Mouse (Mus musculus): ENCODE measurements around the gene Raf1. TPM values are rescaled to one million over a fixed set of nuclear protein-coding genes. Genes with fewer than 3 reads are reported as not detected.
A peak's percentile ranks its signal among the peaks of the same experiment; 100 is the strongest.

Gene Raf1
- total and polyA plus RNA-seq, 3 experiments = 103 to 145 (median 109) TPM

DNA sequence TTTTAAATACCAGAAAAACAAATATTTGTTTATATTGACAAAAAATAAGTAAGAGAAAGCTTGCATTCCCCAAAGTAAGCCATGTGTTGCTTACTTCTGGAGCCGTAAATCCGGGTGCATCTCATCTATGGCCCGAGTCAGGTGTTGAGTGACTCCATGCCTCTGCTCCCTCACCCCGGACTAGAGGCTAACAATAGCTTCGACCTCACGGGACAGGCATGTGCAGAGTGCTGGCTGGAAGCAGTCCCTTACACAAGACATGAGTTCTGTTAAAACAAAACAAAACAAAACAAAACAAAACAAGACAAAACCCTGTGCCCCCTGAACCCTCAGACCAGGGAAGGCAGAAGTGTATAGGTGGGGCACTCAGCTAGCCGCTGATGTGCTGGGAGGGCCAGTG lies 18.7 kb upstream of the Raf1 start:
- TF ChIP-seq EP300 (IDR thresholded peaks at IDR 0.05; ENCODE audit: insufficient read depth, low read depth, low read length) (peak; percentile 88; the same call in 1 of the 2 replicates), POLR2A (IDR thresholded peaks at IDR 0.05; ENCODE audit: insufficient read depth, low read depth, low read length) (no peak; the same call in 1 of the 2 replicates), CTCF (IDR thresholded peaks at IDR 0.05) (no peak)
- peak overlapping the region; percentile 32; the same call in 1 of the 2 replicates for H3K4me3 ChIP-seq
- peak overlapping the region; percentile 94 for H3K27ac ChIP-seq
- peak overlapping the region; percentile 52 for H3K9ac ChIP-seq (ENCODE audit: low read depth, low read length)
- 21% methylated on average over 7 of the region's 7 CpGs for WGBS
- no peaks in the 10 kb centered on the region for H3K36me3 ChIP-seq (ENCODE audit: control insufficient read depth, insufficient read depth, low read length)
- peaks cover 8% of the 10 kb centered on the region for H3K4me1 ChIP-seq (ENCODE audit: control insufficient read depth, insufficient read depth, low read length)
- DNase-seq = peak; percentile 46 to 60
- H3K27me3 ChIP-seq (ENCODE audit: control insufficient read depth, insufficient read depth, low read length) = no peaks in the 10 kb centered on the region
- intact Hi-C loops (cut with DNase I) = loop anchor here (5.0 kb wide), 1 partner anchor 77 kb away; the partner anchor contains the start of gene Cand2
- no peaks in the 10 kb centered on the region for H3K79me2 ChIP-seq (replicated peaks; ENCODE audit: control insufficient read depth, insufficient read depth, low read length)

DNA sequence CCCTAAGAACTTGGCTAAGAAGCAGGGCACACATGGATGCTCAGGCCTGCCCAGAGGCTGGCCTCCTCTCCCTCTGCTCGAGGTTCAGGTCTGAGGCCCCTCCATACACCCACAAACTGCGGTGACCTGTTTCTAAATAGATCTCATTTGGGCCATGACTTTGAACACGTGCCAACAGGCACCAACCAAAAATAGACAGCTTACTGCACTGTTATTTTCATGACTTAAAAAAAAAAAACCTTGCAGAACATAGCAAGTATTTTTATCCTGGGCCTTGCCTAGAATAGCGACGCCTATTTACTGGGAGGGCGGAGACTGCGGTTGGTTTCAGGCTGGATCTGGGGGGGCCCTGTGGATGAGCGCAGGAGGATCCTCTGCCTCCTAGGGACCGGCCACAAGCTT lies 18.0 kb upstream of the Raf1 start:
- DNase-seq = peak; percentile 61 to 77
- peaks cover 8% of the 10 kb centered on the region for H3K4me1 ChIP-seq (ENCODE audit: control insufficient read depth, insufficient read depth, low read length)
- H3K27me3 ChIP-seq (ENCODE audit: control insufficient read depth, insufficient read depth, low read length) = no peaks in the 10 kb centered on the region
- 21% methylated on average over 9 of the region's 9 CpGs for WGBS
- no peaks in the 10 kb centered on the region for H3K79me2 ChIP-seq (replicated peaks; ENCODE audit: control insufficient read depth, insufficient read depth, low read length)
- H3K36me3 ChIP-seq (ENCODE audit: control insufficient read depth, insufficient read depth, low read length) = no peaks in the 10 kb centered on the region
- peak overlapping the region; percentile 68 for H3K9ac ChIP-seq (ENCODE audit: low read depth, low read length)
- peak overlapping the region; percentile 32 for H3K4me3 ChIP-seq
- H3K27ac ChIP-seq = peak overlapping the region; percentile 94
- intact Hi-C loops (cut with DNase I) = no loop called here
- TF ChIP-seq CTCF (IDR thresholded peaks at IDR 0.05) (peak; percentile 47), POLR2A (IDR thresholded peaks at IDR 0.05; ENCODE audit: insufficient read depth, low read depth, low read length) (peak; percentile 46; the same call in 1 of the 2 replicates), EP300 (IDR thresholded peaks at IDR 0.05; ENCODE audit: insufficient read depth, low read depth, low read length) (no peak)

DNA sequence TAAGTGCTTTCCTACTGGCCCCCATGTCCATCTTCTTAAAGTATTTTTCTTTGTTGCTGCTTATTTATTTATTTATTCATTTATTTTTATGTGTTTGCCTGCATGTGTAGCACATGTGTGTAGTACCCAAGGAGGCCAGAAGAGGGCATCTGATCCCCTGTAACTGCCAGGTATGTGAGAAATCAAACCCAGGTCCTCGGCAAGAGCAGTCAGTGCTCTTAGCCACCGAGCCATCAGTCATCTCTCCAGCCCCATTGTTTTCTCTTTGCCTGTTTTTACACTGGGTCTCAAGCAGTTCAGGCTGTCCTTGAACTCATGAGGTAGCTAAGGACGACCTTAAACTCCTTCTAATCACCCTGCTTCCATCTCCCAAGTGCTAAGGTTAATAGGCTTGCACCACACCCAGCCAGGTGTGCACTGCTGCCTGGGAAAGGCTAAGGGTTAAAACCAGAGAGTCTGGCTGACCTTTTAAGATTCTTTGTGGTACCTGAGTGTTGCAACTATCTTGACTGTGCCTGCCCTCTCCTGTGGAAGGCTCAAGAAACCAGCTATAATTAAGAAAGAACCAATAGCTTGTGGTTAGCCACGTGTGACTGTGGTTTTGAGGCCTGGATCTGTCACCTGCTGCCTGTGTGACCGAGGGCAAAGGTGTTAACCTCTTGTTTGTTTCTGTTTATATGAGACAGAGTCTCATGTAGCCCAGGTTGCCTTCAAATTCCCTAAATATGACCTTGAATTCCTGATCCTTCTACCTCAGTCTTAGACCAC lies 16.7 kb upstream of the Raf1 start:
- H3K27me3 ChIP-seq (ENCODE audit: control insufficient read depth, insufficient read depth, low read length) = no peaks in the 10 kb centered on the region
- H3K36me3 ChIP-seq (ENCODE audit: control insufficient read depth, insufficient read depth, low read length) = no peaks in the 10 kb centered on the region
- TF ChIP-seq EP300 (IDR thresholded peaks at IDR 0.05; ENCODE audit: insufficient read depth, low read depth, low read length) (no peak), POLR2A (IDR thresholded peaks at IDR 0.05; ENCODE audit: insufficient read depth, low read depth, low read length) (no peak), CTCF (IDR thresholded peaks at IDR 0.05) (peak; percentile 64)
- no peak overlapping the region for H3K9ac ChIP-seq (ENCODE audit: low read depth, low read length)
- H3K27ac ChIP-seq = peak overlapping the region; percentile 94
- 70% methylated on average over 5 of the region's 5 CpGs for WGBS
- H3K4me3 ChIP-seq = no peak overlapping the region
- no peaks in the 10 kb centered on the region for H3K79me2 ChIP-seq (replicated peaks; ENCODE audit: control insufficient read depth, insufficient read depth, low read length)
- intact Hi-C loops (cut with DNase I) = loop anchor here (2.0 kb wide), 1 partner anchor 16 kb away; the partner anchor contains the start of gene Raf1
- peaks cover 8% of the 10 kb centered on the region for H3K4me1 ChIP-seq (ENCODE audit: control insufficient read depth, insufficient read depth, low read length)
- DNase-seq = no peak

DNA sequence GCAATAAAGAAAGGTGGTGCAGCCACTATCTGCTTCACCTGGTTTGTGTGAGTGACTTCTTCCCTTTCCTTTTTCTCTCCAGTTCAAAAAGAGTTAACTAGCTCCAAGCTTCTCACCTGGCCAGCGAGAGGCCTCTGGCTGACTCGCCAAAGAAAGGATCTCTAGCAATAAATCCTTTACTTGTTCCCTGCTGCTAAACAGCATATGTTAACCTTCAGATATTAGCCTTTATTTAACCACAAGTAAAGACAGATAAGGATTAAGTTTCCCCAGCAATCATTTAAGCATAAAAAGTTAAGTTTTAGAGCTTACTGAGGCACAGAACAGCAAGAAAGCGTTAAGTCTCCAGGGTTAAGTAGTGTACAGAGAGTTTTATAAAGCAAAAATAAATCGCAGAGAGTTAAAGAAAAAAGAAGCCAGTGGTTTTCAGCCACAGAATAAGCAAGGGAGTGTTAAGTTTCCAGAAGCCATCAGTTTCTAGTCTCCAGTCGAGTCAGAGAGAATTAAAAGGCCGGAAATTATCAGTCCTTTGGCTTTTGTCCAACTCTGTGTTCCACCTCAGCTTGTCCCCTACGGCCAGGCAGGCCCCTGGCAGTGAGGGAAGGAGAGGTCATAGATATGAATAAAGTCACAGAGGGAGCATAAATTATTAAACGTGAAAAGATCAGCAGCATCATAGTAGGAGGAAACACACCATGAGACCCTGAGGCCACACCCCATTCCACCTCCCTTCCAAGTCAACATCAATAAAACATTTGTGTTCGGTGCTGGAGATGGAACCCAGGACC lies 15.9 kb upstream of the Raf1 start:
- Histone ChIP-seq H3K4me3 (no peak overlapping the region), H3K36me3 (ENCODE audit: control insufficient read depth, insufficient read depth, low read length) (no peaks in the 10 kb centered on the region), H3K9ac (ENCODE audit: low read depth, low read length) (no peak overlapping the region), H3K79me2 (replicated peaks; ENCODE audit: control insufficient read depth, insufficient read depth, low read length) (no peaks in the 10 kb centered on the region), H3K4me1 (ENCODE audit: control insufficient read depth, insufficient read depth, low read length) (peaks cover 6% of the 10 kb centered on the region), H3K27ac (peak overlapping the region; percentile 94), H3K27me3 (ENCODE audit: control insufficient read depth, insufficient read depth, low read length) (no peaks in the 10 kb centered on the region)
- intact Hi-C loops (cut with DNase I) = loop anchor here (2.0 kb wide), 1 partner anchor 16 kb away; the partner anchor contains the start of gene Raf1
- TF ChIP-seq POLR2A (IDR thresholded peaks at IDR 0.05; ENCODE audit: insufficient read depth, low read depth, low read length) = no peak
- TF ChIP-seq CTCF (IDR thresholded peaks at IDR 0.05) = no peak
- no peak for TF ChIP-seq EP300 (IDR thresholded peaks at IDR 0.05; ENCODE audit: insufficient read depth, low read depth, low read length)
- 32% methylated on average over 9 of the region's 9 CpGs for WGBS
- no peak for DNase-seq

DNA sequence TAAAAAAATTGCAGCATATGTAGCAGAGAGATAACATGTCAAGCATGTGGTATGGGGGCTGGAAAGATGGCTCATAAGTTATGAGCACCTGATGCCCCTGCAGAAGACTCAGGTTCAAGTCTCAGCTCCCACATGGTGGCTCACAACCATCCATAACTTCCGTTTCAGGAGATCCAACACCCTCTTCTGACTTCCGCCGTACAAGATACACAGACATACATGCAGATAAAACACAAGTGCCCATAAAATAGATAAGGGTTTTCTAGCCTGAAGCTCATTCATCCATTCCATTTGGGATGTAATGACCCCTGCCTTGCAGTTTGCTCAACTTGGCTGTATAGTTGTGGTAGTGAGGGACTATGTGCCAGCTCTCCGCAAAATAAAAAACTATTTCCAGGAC lies 13.7 kb upstream of the Raf1 start:
- H3K36me3 ChIP-seq (ENCODE audit: control insufficient read depth, insufficient read depth, low read length) = no peaks in the 10 kb centered on the region
- H3K79me2 ChIP-seq (replicated peaks; ENCODE audit: control insufficient read depth, insufficient read depth, low read length) = no peaks in the 10 kb centered on the region
- no peak overlapping the region for H3K9ac ChIP-seq (ENCODE audit: low read depth, low read length)
- TF ChIP-seq EP300 (IDR thresholded peaks at IDR 0.05; ENCODE audit: insufficient read depth, low read depth, low read length) (no peak), POLR2A (IDR thresholded peaks at IDR 0.05; ENCODE audit: insufficient read depth, low read depth, low read length) (no peak), CTCF (IDR thresholded peaks at IDR 0.05) (no peak)
- DNase-seq = no peak
- 70% methylated on average over 4 of the region's 4 CpGs for WGBS
- H3K27me3 ChIP-seq (ENCODE audit: control insufficient read depth, insufficient read depth, low read length) = no peaks in the 10 kb centered on the region
- no peak overlapping the region for H3K27ac ChIP-seq
- intact Hi-C loops (cut with DNase I) = no loop called here
- peaks cover 4% of the 10 kb centered on the region; the same call in 1 of the 2 replicates for H3K4me1 ChIP-seq (ENCODE audit: control insufficient read depth, insufficient read depth, low read length)
- no peak overlapping the region for H3K4me3 ChIP-seq
